Mouse (Mus musculus) adrenal gland, postnatal 36 days (tissue): ENCODE measurements at regions not wholly inside any gene's neighbourhood (a gene's known extent, or its start where the extent isn't known, plus 50 kb on each side); places are given as distances from the start of the nearest gene placed in this dataset.

ENCODE experiments used
- DNase-seq, 2 experiments: peaks; one replicate each; pipeline ENCODE4 v3.0.0; 2021; ENCODE audit warnings: mixed read lengths in 1 of 2

GRCm38 (mm10) chr14:45714311-45714710 is 56.4 kb upstream of the Ddhd1 start:
- DNase-seq: no peak

- no peak for DNase-seq
These were observed 56.8 kb upstream of the Ddhd1 start for GRCm38 (mm10) chr14:45714786-45715185.

- no peak for DNase-seq
These were observed 58.2 kb upstream of the Ddhd1 start for GRCm38 (mm10) chr14:45716100-45716499.

- DNase-seq: no peak
These were observed 64.9 kb upstream of the Ddhd1 start for GRCm38 (mm10) chr14:45722887-45723286.

- no peak for DNase-seq
These were observed 66.4 kb upstream of the Ddhd1 start for GRCm38 (mm10) chr14:45724341-45724740.

GRCm38 (mm10) chr14:45734530-45735410 is 76.8 kb upstream of the Ddhd1 start:
- no peak for DNase-seq

GRCm38 (mm10) chr14:45737966-45738365 is 80.0 kb upstream of the Ddhd1 start:
- DNase-seq: no peak

- DNase-seq: peak in 1 of 2 experiments; percentile 4
These were observed 81.7 kb upstream of the Ddhd1 start for GRCm38 (mm10) chr14:45739638-45740037.

- DNase-seq: no peak
These were observed 82.7 kb upstream of the Ddhd1 start for GRCm38 (mm10) chr14:45740662-45741061.

GRCm38 (mm10) chr14:45746176-45746575 is 88.2 kb upstream of the Ddhd1 start:
- peak in 1 of 2 experiments; percentile 19 for DNase-seq

GRCm38 (mm10) chr14:45757376-45757775 is 99.4 kb upstream of the Ddhd1 start:
- no peak for DNase-seq

- no peak for DNase-seq
These were observed 103.1 kb upstream of the Ddhd1 start for GRCm38 (mm10) chr14:45760890-45761680.

- DNase-seq: no peak
These were observed 106.3 kb upstream of the Ddhd1 start for GRCm38 (mm10) chr14:45764231-45764630.

- DNase-seq: no peak
These were observed 108.6 kb upstream of the Ddhd1 start for GRCm38 (mm10) chr14:45766582-45766981.

- DNase-seq: peak; percentile 55 to 69
These were observed 114.8 kb upstream of the Ddhd1 start for GRCm38 (mm10) chr14:45772665-45773277.

GRCm38 (mm10) chr14:45773326-45773725 is 115.4 kb upstream of the Ddhd1 start:
- DNase-seq: no peak

GRCm38 (mm10) chr14:45781850-45782249 is 123.9 kb upstream of the Ddhd1 start:
- no peak for DNase-seq

- DNase-seq: no peak
These were observed 137.0 kb upstream of the Ddhd1 start for GRCm38 (mm10) chr14:45794980-45795379.

- peak; percentile 45 to 61 for DNase-seq
These were observed 138.8 kb upstream of the Ddhd1 start for GRCm38 (mm10) chr14:45796665-45797319.

- DNase-seq: no peak
These were observed 139.4 kb upstream of the Ddhd1 start for GRCm38 (mm10) chr14:45797320-45797696.

- no peak for DNase-seq
These were observed 141.3 kb upstream of the Ddhd1 start for GRCm38 (mm10) chr14:45799286-45799685.

- no peak for DNase-seq
These were observed 148.0 kb upstream of the Ddhd1 start for GRCm38 (mm10) chr14:45805950-45806349.
